Mouse (Mus musculus) bone marrow macrophage, adult 2 months (primary cell): ENCODE measurements around the gene Plekhm2. TPM values are rescaled to one million over a fixed set of nuclear protein-coding genes. Genes with fewer than 3 reads are reported as not detected.

Experiments
- H3K27ac ChIP-seq: 2 replicates; pipeline ENCODE4 v1.5.1; 2012; ENCODE audit warnings: low read depth, low read length; ENCODE audit not compliant: insufficient read depth
- H3K4me1 ChIP-seq: 2 replicates; pipeline ENCODE4 v1.6.1; 2012; ENCODE audit warnings: low read length; ENCODE audit not compliant: control insufficient read depth, insufficient read depth
- H3K4me3 ChIP-seq: 2 replicates; pipeline ENCODE4 v1.5.1; 2012; ENCODE audit warnings: mild to moderate bottlenecking, low read length, moderate library complexity; ENCODE audit not compliant: insufficient read depth
- CTCF ChIP-seq: IDR thresholded peaks from 2 replicates; pipeline ENCODE4 v1.5.1; 2012; ENCODE audit warnings: low read depth, mild to moderate bottlenecking, low read length, moderate library complexity
- POLR2A ChIP-seq: IDR thresholded peaks from 2 replicates; pipeline ENCODE4 v1.6.1; 2012; ENCODE audit warnings: mild to moderate bottlenecking, low read depth, low read length, borderline replicate concordance
- polyA plus RNA-seq: library from polyadenylated mRNA; stranded (reverse); fragments of >200 nt; gene quantifications from 2 replicates; pipeline ENCODE4 v1.2.4, GENCODE M21; 2012; ENCODE audit not compliant: missing spikeins, insufficient read depth, insufficient read length

Plekhm2 gene
- 56.0 and 62.1 TPM in 2 replicates for polyA plus RNA-seq

DNA sequence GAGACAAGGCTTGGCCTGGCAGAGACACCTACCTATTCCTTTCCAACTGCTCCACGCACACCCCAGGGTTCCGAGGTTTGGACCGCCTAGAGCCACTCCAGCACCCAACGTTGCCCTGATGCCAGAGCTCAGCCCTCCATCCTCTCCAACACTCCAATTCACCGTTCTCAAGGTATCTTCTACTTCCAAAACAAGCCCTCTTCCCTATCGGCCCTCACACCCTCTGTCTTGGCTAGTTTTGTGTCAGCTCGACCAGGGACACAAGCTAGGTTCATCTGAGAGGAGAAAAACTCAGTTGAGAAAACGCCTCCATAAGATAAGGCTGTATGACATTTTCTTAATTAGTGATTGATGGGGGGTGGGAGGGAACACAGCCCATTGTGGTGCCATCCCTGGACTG lies at the start of gene Plekhm2:
Gene Plekhm2 (minus strand): TSS at position 101 of the 400 bp plus-strand sequence.
- Histone ChIP-seq H3K4me3 (peak within 1 kb of the TSS; percentile 89), H3K27ac (peak within 1 kb of the TSS; percentile 86), H3K4me1 (peaks cover 41% of the 10 kb centered on the region)
- 0 out of 2 replicates have a peak, but pooled peaks have one; percentile 19 for TF ChIP-seq CTCF
- no peak for TF ChIP-seq POLR2A

GRCm38 (mm10) chr4:141713598-141714142 lies 49.0 kb upstream of the Plekhm2 start:
- H3K4me1 ChIP-seq: peaks cover 59% of the 10 kb centered on the region
- no peak for TF ChIP-seq CTCF
- TF ChIP-seq POLR2A: no peak
- H3K27ac ChIP-seq: peak overlapping the region; percentile 13; the same call in 1 of the 2 replicates
- no peak overlapping the region for H3K4me3 ChIP-seq

DNA sequence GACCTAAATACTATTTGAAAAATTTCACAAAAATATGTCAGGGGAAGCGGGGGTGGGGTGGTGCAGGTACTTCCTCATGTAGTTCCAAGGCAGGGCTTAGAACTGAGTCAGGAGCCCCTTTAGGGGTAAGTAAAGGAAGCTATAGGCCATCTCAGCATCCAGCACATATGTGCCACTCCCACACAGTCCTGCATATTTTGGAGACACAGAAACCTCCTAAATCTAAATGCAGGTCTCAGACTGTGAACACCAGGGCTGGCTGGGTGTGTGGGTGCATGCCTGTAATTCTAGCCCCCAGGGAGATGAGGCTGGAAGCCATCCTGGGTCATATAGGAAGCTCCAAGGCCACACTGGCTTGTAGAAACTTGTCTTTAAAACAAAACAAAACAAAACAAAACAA lies 46.6 kb upstream of the Plekhm2 start:
- TF ChIP-seq POLR2A: no peak
- TF ChIP-seq CTCF: no peak
- Histone ChIP-seq H3K27ac (no peak overlapping the region), H3K4me1 (peaks cover 44% of the 10 kb centered on the region), H3K4me3 (no peak overlapping the region)

GRCm38 (mm10) chr4:141708971-141709370 lies 44.3 kb upstream of the Plekhm2 start:
- Histone ChIP-seq H3K4me1 (peaks cover 22% of the 10 kb centered on the region), H3K4me3 (no peak overlapping the region)
- TF ChIP-seq CTCF (no peak), POLR2A (no peak)

DNA sequence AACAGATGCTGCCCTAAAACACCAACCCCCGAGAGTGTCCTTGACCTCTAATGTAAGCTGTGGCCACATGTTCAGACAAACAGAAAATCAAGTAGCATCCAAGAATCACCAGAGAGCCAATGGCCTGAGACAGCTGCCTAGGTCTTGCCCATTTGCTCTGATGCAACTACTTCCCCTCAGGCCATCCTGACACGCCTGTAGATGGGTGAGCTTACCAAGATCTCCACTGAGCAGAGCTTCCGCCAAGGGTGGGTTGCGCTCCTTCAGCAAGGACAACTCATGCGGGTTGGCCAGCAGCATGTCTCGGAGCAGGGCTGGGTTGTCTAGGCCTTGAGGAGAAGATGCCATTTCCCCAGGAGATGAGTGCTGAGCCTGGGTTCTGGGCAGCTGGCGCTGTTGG lies 43.3 kb upstream of the Plekhm2 start:
- Histone ChIP-seq H3K27ac (no peak overlapping the region), H3K4me1 (peaks cover 14% of the 10 kb centered on the region), H3K4me3 (no peak overlapping the region)
- no peak for TF ChIP-seq CTCF
- TF ChIP-seq POLR2A: no peak

More at GRCm38 (mm10) chr4:141708971-141709370, 44.3 kb upstream of the Plekhm2 start:
- H3K27ac ChIP-seq: no peak overlapping the region

- no peak overlapping the region for H3K4me3 ChIP-seq
- H3K27ac ChIP-seq: no peak overlapping the region
- TF ChIP-seq CTCF: no peak
- no peak for TF ChIP-seq POLR2A
- peaks cover 9% of the 10 kb centered on the region for H3K4me1 ChIP-seq
These were observed 40.6 kb upstream of the Plekhm2 start for GRCm38 (mm10) chr4:141705331-141705730.

- peaks cover 9% of the 10 kb centered on the region for H3K4me1 ChIP-seq
- H3K27ac ChIP-seq: no peak overlapping the region
- TF ChIP-seq CTCF: no peak
- no peak for TF ChIP-seq POLR2A
- H3K4me3 ChIP-seq: no peak overlapping the region
These were observed 39.9 kb upstream of the Plekhm2 start for GRCm38 (mm10) chr4:141704625-141705024.

GRCm38 (mm10) chr4:141694719-141695118 lies 30.0 kb upstream of the Plekhm2 start:
- TF ChIP-seq POLR2A: no peak
- no peak for TF ChIP-seq CTCF
- Histone ChIP-seq H3K4me1 (0 out of 2 replicates have a peak, but pooled peaks cover 4% of the 10 kb centered on the region), H3K27ac (no peak overlapping the region), H3K4me3 (no peak overlapping the region)

DNA sequence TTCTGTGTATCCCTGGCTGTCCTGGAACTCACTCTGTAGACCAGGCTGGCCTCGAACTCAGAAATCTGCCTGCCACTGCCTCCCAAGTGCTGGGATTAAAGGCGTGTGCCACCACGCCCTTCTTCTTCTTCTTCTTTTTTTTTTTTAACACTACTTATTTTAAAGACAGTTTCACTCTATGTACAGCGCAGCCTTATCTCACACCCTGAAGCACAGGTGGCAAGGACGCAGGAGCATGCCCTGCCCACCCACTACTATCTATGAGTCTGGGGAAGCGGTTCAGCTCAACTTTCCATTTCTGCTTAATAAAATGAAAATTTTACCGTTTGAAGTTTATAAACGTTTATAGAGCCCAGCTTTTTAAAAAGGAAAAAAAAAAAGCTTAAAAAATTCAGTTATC lies 23.8 kb upstream of the Plekhm2 start:
- no peak overlapping the region for H3K4me3 ChIP-seq
- H3K27ac ChIP-seq: no peak overlapping the region
- no peak for TF ChIP-seq POLR2A
- TF ChIP-seq CTCF: no peak
- H3K4me1 ChIP-seq: peaks cover 6% of the 10 kb centered on the region; the same call in 1 of the 2 replicates

GRCm38 (mm10) chr4:141686525-141686924 lies 21.8 kb upstream of the Plekhm2 start:
- Histone ChIP-seq H3K4me3 (no peak overlapping the region), H3K27ac (no peak overlapping the region), H3K4me1 (peaks cover 17% of the 10 kb centered on the region)
- TF ChIP-seq POLR2A (no peak), CTCF (no peak)

- TF ChIP-seq CTCF: no peak
- no peak for TF ChIP-seq POLR2A
- Histone ChIP-seq H3K27ac (no peak overlapping the region), H3K4me1 (peaks cover 16% of the 10 kb centered on the region), H3K4me3 (no peak overlapping the region)
These were observed 21.4 kb upstream of the Plekhm2 start for GRCm38 (mm10) chr4:141686093-141686492.
